Mouse (Mus musculus) lung, postnatal 36 days (tissue): ENCODE measurements around the gene Arhgap6.
A peak's percentile ranks its signal among the peaks of the same experiment; 100 is the strongest.

Experiments
- DNase-seq: peaks from one replicate; pipeline ENCODE4 v3.0.0; 2022; ENCODE audit warnings: mixed read lengths

The Arhgap6 gene

DNA sequence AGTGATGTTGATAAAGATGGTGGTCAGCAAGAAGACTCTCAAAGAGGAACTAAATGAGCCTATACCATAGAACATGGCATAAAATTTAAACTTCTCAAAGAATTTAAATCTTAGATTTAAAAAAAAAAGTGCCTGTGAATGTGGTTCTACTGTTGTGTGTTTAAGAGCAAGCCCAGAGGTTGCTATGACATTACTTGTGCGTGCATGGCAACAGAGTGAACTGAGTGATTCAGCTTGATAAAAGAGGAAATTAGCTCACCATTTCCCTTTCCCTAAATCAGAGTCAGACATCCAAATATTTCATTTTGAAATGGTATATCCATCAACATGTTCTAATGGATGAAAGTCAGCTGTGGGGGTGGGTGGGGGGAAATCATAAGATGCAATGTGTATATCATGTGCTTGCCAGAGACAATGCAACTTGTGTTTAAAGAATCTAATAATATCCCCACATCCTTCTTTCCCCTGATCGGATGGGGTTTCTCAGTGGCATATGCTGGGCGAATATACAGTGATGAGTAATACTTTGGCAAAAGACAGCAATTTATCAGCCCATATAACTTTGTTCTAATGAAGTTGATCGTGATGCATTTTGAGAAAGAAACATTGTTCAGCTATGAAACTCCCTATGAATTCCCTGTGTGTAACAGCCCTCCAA is 328.3 kb downstream of the Arhgap6 start:
- peak; percentile 51 for DNase-seq

DNA sequence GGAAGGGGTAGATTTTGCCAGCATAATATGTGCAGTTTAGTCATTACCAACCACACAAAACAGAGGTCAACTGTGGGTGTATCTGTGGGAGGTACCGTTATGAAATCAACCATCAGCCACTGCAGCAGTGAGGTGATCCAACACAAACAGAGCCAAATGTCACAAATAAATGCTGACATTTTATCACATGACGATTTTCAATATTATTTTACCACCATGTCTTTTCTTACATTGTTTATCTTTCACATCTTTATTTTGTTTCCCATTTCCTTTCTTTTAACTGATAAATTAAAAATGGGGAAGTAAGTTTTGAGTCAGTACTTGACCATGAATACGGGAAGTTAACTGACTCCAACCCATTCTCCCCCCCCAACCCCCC is 328.9 kb downstream of the Arhgap6 start:
- peak; percentile 45 for DNase-seq

DNA sequence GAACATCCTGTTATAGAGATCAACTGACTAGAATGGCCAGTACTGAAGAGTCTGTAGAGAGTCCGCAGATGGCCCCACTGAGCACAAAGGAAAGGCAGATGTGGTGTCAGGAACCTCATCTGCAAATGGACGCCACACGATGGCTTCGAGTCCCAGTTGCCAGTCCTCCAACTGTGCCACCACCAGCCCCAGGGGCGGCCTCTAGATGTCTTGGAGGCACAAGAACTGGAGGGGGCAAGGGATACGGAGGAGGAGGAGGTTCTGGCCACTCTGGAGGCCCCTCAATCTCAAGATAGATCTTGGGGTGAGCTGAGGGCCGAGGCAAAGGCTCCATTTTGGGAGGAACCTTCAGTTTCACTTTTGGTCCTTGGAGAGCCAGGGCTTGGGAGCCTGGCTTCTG is 344.9 kb downstream of the Arhgap6 start:
- DNase-seq = no peak

DNA sequence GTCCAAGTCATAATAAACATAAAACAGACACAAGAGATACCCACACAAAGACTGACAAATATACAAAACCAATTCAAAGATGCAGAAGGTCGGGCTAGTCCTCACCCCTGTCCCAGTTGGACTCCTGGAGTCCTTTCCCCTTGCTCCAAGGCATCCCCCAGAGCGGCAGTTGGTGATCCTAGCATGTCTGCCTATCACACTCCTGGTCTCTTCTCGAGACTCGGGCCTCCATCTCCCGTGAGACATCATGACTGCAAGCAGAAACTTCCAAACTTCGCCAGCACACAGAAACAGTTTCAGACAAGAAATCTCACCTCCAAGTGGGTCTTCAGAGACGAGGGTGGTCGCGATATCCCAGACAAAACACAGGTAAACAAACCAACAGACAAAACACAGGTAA is 345.6 kb downstream of the Arhgap6 start:
- no peak for DNase-seq

DNA sequence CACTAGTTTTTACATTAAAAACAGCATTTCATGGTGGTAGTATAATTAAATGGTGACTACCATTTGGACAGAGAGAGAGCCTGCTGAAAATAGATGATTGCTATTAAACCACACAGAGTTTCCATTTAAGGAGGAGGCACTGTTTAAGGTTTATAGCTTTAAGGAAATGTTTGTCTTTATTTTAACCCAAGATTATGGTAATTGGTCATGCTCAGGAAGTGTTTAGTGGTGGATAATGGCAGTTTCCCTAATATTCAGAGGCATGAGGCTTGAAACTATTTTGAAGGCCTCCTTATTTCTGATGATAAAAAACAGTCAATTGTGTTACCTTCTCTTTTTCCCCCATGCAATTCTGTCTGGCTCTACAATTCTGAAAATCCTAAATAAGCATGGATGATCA is 358.9 kb downstream of the Arhgap6 start:
- no peak for DNase-seq

DNA sequence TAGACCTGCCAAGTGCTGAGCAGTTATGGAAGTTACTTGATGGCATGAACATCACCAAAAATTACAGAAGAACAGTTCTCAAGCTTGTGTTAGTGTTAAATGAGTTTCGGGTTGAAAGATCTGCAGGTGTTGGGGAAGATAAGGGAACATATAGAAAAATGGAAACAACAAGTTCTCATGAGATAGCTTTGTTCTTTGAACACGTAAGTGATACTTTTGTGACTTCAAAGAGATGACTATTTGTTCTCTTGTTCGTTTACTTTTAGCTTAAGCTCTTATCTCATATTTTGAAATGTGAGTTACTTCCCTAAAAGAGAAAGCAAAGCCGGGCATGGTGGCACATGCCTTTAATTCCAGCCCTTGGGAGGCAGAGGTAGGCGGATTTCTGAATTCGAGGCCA is 363.5 kb downstream of the Arhgap6 start:
- DNase-seq = no peak

DNA sequence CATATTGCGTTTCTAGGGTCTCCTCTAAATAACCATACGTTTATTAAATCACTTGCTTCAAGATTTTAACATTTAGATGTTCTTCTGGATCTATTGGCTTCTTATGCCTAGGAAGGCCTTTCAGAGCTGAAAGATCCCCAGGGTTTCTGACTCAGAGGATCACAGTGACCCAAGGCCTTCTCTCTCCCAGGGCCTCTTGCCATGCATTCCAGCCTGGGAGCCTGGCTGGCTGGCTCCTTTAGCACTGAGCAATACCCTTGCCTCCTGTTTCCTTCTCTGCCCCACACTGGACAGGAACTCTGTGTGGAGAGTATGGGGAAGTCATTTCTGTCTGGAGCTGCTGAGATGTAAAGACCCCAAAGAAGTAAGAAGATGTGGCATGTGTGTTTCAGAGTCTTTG is 376.1 kb downstream of the Arhgap6 start:
- DNase-seq = no peak

DNA sequence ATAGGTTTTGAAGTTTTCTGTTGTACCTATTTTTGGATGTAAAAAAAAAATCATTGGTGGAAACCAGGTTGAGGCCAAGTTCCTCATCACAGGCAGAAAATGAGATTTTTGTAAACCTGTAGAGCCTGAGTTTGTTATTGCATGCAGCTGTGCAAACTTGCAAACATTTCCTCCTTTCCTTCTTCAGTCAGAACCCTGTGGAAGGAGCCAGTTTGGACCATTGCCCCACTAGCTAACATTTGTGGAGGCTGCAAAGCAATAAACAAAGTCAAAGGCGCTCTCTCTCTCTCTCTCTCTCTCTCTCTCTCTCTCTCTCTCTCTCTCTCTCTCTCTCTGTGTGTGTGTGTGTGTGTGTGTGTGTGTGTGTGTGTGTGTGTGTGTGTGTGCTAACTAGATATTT is 378.9 kb downstream of the Arhgap6 start:
- DNase-seq = peak; percentile 13

DNA sequence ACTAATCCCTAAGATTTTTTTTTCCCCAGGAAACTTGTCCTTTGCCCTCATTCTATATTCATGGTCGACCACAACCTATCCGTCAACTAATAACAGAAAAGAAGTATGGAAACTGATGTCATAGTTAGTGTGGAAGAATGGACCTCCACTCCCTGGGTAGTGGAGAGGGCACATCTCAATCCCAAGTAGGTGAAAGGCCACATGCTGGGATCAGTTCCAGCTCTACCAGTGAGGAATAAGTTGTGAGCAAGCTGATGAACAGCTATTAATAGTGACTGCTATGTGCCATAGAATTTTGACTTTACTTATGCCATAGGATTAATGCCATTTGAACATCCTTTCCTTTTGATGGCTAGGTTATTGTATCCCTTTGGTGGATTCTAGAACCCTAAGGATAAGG is 383.7 kb downstream of the Arhgap6 start:
- no peak for DNase-seq

DNA sequence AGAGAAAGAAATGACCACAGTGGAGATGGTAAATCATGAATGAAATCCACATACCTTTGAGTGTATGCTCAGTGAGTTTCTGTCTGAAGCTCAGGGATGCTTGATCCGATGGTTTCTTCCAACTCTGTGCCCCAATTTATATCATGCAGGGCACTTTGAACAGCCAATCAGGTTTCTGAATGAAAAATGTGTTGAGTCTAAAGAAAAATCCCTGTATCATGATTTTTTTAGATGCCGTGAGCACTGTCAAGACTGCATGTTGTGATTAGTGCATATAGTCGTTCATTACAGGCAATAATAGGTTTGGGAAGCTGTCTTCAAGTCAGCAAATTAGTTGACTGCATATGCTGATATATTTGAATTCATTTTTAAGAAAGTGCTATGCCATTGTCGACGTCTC is 392.2 kb downstream of the Arhgap6 start, which contains the start of gene Amelx:
TSS of gene Amelx (minus strand) at position 101 of the 400 bp plus-strand sequence.
- DNase-seq = no peak

DNA sequence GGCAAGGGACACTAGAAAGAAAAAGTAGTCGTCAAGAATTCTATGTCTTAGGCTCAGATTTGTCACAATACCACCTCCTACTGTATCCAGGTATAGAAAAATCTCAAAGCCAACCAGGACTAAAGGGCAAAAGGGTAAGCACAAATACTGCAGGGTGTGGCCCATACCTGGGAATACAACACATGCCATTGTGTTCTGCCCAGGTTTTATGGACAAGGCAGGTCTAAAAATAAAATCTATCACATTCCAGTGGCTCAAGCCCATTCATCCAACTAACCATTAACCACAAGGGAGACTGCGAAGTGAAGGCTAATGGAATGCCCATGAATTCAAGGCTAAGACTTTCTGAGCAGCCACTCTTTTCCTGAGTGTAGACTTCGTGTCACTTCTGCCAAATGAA is 415.1 kb downstream of the Arhgap6 start:
- no peak for DNase-seq

DNA sequence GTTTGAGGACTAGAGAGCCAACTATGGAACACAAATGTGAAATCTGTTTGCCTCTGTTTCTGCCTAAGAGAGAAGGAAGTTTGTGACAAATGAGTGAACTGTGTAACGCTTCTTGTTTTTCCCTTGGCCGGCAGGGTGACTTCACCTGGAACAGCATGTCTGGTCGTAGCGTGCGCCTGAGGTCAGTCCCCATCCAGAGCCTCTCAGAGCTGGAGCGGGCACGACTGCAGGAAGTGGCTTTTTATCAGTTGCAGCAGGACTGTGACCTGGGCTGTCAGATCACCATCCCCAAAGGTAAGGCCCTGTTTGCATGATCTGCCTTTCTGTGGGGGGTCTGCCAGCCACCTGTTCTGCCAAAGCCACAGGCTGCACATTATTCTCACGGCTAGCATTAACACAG is 425.2 kb downstream of the Arhgap6 start:
- DNase-seq = no peak

DNA sequence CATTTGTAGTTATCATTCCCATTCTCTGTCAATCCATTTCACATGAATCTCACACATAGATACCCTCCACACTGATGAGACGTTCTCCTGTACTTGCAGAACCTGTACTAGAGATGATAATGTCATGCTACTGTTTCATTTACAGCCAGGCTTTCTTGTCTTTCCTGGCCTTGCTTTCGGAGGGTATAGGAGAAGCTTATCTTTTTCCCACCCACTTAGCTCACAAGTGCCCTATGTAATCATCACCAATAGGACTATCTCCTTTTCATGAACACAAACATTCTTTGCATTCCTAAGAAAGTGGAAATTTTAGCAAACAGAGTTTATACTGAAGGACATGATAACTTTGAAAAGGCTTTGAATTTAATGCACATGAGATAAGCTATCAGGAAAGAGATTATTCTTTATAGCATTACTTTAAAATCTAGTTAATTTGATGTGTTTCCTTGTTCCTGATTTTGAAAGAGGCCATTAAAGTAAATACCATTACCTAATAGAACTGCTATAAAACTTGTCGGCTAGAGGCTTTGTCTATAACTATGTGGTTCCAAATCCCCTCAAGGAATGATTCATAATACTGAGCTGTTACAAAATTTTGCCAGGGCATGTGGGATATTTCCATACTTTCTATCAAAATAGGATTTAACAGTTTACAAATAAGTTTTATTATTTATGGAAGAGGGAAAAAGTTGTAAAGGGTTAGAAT is 427.6 kb downstream of the Arhgap6 start:
- no peak for DNase-seq

DNA sequence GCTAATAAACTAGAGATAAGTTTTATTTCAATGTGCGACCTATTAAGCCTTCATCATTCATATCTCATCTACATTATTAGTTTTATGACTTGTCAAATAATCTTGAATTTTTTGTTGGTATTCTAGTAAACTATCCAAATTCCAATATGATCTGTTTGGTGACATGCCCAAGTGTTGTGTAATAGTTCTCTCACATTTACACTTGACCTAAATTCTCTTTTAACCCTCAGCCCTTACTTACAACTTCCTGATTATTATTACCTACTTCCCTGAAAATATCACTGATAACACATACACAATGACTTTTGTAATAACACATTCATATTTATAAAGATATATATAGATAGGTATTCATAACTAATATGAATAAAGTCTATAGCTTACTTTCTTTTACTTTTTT is 461.0 kb downstream of the Arhgap6 start:
- DNase-seq = no peak

DNA sequence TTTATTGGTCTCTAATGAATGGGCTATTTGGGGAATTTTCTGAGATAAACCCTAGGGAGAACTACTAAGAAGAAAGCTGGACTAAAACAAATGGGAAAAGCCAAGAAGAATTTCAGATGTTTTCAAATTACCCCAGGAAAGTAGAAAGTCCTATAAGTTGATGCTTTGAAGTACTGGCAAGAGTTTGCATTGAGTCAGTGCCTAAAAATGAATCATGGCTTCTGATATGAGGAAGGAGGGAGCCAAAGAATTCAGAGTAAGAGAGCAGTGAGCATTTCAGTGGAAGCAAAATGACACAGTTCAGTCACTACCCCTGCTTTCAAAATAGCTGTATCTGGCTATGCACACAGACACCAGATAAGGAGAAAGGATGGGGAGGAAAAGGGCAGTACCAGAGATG is 461.8 kb downstream of the Arhgap6 start:
- no peak for DNase-seq

DNA sequence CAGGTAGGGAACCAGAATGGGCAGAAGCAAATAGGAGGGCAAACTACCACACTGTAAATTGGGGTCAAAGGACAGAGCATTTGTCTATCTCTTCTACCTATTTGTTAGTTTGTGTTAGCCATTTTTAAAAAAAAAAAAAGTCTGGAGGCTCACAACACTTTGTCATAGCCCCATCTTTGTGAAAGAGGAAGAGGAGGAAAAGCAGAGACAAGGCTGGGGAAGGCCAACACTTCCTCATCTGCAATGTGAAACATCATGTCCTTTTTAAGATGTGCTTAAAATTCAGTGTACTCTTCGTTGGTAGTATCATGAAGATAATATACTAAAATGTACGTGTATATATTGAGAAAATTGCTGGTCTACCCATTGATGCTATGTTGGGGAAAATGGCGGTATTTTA is 466.1 kb downstream of the Arhgap6 start:
- DNase-seq = no peak

DNA sequence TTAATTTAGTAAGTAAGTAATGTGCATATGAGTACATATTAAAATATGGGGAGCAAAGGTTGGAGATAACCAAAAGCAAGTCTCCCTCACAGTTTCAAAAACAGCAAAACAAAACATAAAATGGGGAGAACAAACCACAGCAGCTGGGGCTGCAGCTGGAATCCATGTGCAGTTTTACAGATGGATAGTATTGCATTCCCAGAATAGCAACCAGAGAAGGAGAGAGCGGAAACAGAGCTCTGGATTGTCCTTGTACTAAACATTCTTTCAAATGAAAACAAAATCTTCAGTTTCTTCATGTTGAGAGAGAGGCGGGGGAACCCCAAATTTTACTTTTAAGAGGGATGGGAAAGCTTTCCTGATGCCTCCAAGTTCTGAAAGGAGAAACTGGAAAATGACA is 467.3 kb downstream of the Arhgap6 start:
- DNase-seq = no peak

DNA sequence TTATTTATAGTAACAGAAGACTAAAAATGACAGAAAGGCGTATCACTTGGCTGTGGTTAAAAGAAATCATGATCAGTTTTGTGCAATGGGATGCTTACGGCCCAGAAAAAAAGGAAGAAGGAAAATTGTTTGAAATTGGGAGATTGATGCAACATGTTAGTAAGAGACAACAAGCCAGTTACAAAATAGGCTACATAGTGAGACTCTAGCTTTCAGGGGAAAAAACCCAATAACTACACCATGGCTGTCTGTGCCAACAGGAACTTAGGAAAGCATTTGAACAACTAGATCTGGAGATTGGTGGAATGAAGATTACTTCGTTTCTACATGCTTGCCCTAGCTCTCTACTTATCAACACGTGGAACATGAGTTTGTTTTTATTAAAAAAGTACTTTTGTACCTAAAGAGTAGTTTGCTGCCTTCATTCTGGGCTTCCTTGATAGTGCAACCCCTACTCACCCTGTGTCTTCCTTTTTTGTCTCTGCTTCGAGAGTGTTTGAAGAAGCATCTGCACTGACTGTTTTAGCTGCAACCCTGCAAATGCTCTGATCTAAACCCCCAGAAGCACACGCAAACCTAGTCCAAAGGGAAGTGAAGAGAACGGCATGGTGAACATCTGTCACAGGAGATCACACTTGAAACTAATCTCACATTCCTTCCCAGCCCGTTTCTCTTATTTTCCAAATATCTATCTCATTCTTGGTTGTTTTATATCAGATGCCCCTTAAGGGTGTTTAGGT is 468.7 kb downstream of the Arhgap6 start:
- peak; percentile 10 for DNase-seq

DNA sequence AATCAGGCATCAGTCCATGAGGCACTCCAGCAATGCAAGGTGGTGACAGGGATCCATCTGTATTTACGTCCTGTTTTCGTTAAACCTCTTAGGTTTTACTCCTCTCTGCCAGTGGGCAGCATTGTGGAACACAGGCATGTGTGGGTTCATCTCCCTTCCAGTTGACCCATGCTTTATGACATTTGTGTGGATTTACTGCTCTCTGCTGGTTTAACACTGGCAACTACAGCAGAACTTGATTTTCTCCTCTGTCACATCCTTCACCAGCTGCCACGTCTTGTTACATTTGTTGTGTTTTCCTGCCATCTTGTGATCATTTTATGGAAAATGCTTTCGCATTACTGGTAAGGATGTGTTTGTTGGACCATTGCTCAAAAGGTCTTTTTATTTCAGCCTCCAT is 504.7 kb downstream of the Arhgap6 start:
- peak; percentile 20 for DNase-seq

DNA sequence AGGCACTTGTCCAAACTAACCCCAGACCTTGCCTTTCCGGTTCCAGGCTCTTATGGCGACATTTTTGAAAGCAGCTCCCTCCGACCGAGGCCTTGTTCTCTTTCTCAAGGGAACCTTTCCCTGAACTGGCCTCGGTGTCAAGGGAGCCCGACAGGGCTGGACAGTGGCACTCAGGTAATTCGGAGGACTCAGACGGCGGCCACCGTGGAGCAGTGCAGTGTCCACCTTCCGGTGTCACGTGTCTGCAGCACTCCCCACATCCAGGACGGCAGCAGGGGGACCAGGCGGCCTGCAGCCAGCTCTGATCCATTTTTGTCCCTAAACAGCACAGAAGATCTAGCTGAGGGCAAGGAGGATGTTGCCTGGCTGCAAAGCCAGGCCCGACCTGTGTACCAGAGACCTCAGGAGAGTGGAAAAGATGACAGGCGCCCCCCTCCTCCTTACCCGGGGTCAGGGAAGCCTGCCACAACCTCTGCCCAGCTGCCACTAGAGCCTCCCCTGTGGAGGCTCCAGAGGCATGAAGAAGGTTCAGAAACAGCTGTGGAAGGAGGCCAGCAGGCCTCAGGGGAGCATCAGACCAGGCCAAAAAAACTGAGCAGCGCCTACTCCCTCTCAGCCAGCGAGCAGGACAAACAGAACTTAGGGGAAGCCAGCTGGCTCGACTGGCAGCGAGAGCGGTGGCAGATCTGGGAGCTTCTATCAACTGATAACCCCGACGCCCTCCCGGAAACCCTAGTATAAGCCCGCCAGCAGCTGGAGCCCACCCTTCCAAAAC is 507.6 kb downstream of the Arhgap6 start:
- peak; percentile 20 for DNase-seq

DNA sequence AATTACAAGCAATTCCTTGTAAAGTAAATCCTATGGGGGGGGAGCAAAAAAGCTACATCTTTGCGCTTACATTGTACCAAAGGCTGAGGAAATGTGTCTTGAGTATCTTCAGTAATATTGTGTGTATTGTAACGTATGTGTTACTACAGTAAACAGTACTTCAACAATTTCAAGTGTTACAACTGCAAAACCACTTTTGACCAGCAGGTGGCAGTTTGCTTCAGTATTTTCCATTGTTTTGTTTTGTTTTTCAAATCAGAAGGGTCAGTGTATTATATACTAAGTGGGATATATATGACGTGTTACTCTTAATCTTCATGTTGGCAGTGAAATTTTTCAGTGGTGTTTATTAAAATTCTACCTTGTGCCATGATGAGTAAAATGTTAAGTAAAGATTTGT is 509.0 kb downstream of the Arhgap6 start:
- DNase-seq = peak; percentile 71

DNA sequence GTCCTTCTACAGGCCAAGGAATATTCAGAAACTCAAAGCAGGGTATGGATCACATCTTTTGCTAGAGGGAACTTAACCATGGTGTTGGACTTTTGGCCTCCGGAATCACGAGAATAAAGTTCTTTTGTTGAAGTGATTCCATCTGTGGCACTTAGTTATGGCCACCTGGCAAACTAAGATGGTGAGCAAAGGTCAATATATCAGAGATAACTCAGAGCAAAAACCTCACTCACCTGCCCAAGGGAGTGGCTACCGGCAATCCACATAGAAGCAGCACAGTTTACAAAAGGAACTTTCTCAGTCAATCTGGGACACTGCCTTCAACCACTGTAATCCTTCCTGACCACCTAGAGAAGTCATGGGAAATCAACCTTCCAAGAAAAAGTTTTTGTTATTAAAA is 513.7 kb downstream of the Arhgap6 start:
- DNase-seq = no peak

DNA sequence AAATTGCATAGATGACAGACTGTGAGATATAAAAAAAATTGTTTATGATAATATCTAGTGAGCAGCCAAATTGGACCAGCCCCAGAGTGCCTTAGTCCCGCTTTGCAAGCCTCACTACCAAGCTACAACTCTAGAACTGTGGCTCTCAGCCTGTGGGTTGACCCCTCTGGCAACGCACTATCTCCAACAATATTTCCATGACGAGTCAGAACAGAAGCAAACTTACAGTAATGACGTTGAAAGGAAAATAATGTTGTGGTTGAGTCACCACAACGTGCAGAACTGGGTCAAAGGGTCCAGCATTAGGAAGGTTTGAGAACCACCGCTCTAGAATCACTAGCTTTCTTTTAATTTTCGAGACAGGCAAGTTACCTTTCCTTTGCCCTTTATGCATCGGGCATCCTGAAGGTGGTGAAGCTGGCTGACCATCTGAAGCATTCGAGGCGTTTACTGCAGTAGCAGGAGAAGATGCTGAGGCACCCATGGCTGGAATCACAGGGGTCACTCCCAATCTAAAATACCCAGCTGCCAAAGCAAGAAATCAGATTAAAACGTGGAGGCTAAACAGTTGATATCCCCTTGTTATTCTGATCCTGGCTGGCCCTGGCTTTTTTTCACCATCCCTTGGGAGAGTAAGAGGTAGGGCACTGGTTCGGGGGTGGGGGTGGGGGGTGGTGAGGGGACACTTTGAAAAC is 524.3 kb downstream of the Arhgap6 start:
- no peak for DNase-seq
